Mouse (Mus musculus) heart, embryonic 16.5 days (tissue): ENCODE data around the gene Cntnap5b. TPM values are rescaled to one million over a fixed set of nuclear protein-coding genes. Genes with fewer than 3 reads are reported as not detected.
"Not testable (repeated sequence)": the region's sequence is repeated elsewhere in the genome, so short reads cannot be mapped to it uniquely, and the experiment has no call there.

Experiments
- ATAC-seq: fragments of 200-750 bp; cut with Nextera tagmentation; replicated peaks from 2 replicates; pipeline ENCODE4 v1.8.0; 2017; ENCODE audit warnings: moderate number of reproducible peaks; ENCODE audit not compliant: insufficient read depth, low FRiP score; ENCODE audit errors: extremely low read depth
- H3K27ac ChIP-seq: fragments of 300-500 bp; sonication (generic); 2 replicates; pipeline ENCODE4 v1.5.1; 2014; ENCODE audit warnings: mild to moderate bottlenecking, low read length, control low read depth, moderate library complexity
- H3K27me3 ChIP-seq: fragments of 300-500 bp; sonication (generic); 2 replicates; pipeline ENCODE4 v1.6.1; 2014; ENCODE audit warnings: low read length, mixed read lengths; ENCODE audit not compliant: control insufficient read depth, insufficient read depth
- H3K36me3 ChIP-seq: fragments of 300-500 bp; sonication (generic); 2 replicates; pipeline ENCODE4 v1.6.1; 2014; ENCODE audit not compliant: control insufficient read depth, insufficient read depth
- H3K4me1 ChIP-seq: fragments of 300-500 bp; sonication (generic); 2 replicates; pipeline ENCODE4 v1.6.1; 2014; ENCODE audit warnings: low read length, mixed read lengths; ENCODE audit not compliant: control insufficient read depth, insufficient read depth
- H3K4me2 ChIP-seq: fragments of 300-500 bp; sonication (generic); 2 replicates; pipeline ENCODE4 v1.6.1; 2014; ENCODE audit warnings: low read depth, mild to moderate bottlenecking, control low read depth, low read length
- H3K4me3 ChIP-seq: fragments of 300-500 bp; sonication (generic); 2 replicates; pipeline ENCODE4 v1.5.1; 2014; ENCODE audit warnings: mild to moderate bottlenecking, control low read depth, low read length
- H3K9ac ChIP-seq: fragments of 300-500 bp; sonication (generic); 2 replicates; pipeline ENCODE4 v1.6.1; 2014; ENCODE audit warnings: low read length, control low read depth
- H3K9me3 ChIP-seq: fragments of 300-500 bp; sonication (generic); replicated peaks from 2 replicates; pipeline ENCODE4 v1.6.1; 2016; ENCODE audit warnings: low read length; ENCODE audit not compliant: control insufficient read depth
- WGBS: fragments of 180-500 bp; shearing (Covaris S2); extraction: QIAGEN DNeasy Blood & Tissue Kit; methylation state at CpG from one replicate; pipeline ENCODE4 v1.1.7; 2014; 5-methylcytosine and 5-hydroxymethylcytosine counted together
- polyA plus RNA-seq: library from polyadenylated mRNA; unstranded; fragments of >200 nt; fragmentation: Nextera tagmentation; extraction: Ambion mirVana; gene quantifications from 2 replicates; pipeline ENCODE4 v1.2.1, GENCODE M21; 2015

Cntnap5b gene
- polyA plus RNA-seq, 1 experiment from 2014 or later: not detected

GRCm38 (mm10) chr1:99967300-99968089 is 194.9 kb downstream of the Cntnap5b start:
- Histone ChIP-seq H3K9me3 (no peaks in the 10 kb centered on the region), H3K36me3 (no peaks in the 10 kb centered on the region), H3K4me2 (no peak overlapping the region), H3K27ac (no peak overlapping the region), H3K27me3 (no peaks in the 10 kb centered on the region), H3K4me1 (no peaks in the 10 kb centered on the region), H3K9ac (no peak overlapping the region), H3K4me3 (no peak overlapping the region)
- 60% methylated on average over 2 of the region's 2 CpGs for WGBS
- no peak for ATAC-seq

- Histone ChIP-seq H3K4me3 (no peak overlapping the region), H3K9ac (no peak overlapping the region), H3K36me3 (no peaks in the 10 kb centered on the region), H3K9me3 (no peaks in the 10 kb centered on the region), H3K4me1 (no peaks in the 10 kb centered on the region), H3K4me2 (no peak overlapping the region), H3K27me3 (no peaks in the 10 kb centered on the region), H3K27ac (no peak overlapping the region)
- ATAC-seq: no peak
- 44% methylated on average over 4 of the region's 4 CpGs for WGBS
Measured at GRCm38 (mm10) chr1:99970184-99971086, 197.9 kb downstream of the Cntnap5b start.

- not testable (repeated sequence) for H3K9ac ChIP-seq, H3K4me2 ChIP-seq, H3K4me1 ChIP-seq, H3K4me3 ChIP-seq, H3K27ac ChIP-seq, ATAC-seq, H3K27me3 ChIP-seq, H3K9me3 ChIP-seq, H3K36me3 ChIP-seq
- WGBS: 84% methylated on average over 4 of the region's 4 CpGs
Measured at GRCm38 (mm10) chr1:100001226-100001625, 228.7 kb downstream of the Cntnap5b start.

- Histone ChIP-seq H3K4me1 (no peaks in the 10 kb centered on the region), H3K9ac (no peak overlapping the region), H3K27me3 (no peaks in the 10 kb centered on the region), H3K4me2 (no peak overlapping the region), H3K4me3 (no peak overlapping the region), H3K36me3 (no peaks in the 10 kb centered on the region), H3K9me3 (no peaks in the 10 kb centered on the region), H3K27ac (no peak overlapping the region)
- no peak for ATAC-seq
- WGBS: 76% methylated on average over 5 of the region's 5 CpGs
Measured at GRCm38 (mm10) chr1:100006021-100006745, 233.6 kb downstream of the Cntnap5b start.

- WGBS: 54% methylated on average over 2 of the region's 2 CpGs
- H3K4me1 ChIP-seq: no peaks in the 10 kb centered on the region
- H3K9ac ChIP-seq: no peak overlapping the region
- H3K27ac ChIP-seq: no peak overlapping the region
- no peak overlapping the region for H3K4me2 ChIP-seq
- H3K4me3 ChIP-seq: no peak overlapping the region
- no peaks in the 10 kb centered on the region for H3K36me3 ChIP-seq
- H3K27me3 ChIP-seq: no peaks in the 10 kb centered on the region
- H3K9me3 ChIP-seq: no peaks in the 10 kb centered on the region
- no peak for ATAC-seq
Measured at GRCm38 (mm10) chr1:100041808-100042207, 269.2 kb downstream of the Cntnap5b start.

GRCm38 (mm10) chr1:100079812-100080211 is 307.2 kb downstream of the Cntnap5b start:
- ATAC-seq: no peak
- WGBS: 59% methylated on average over 2 of the region's 2 CpGs

GRCm38 (mm10) chr1:100100516-100100915 is 328.0 kb downstream of the Cntnap5b start:
- Histone ChIP-seq H3K9ac (no peak overlapping the region), H3K9me3 (no peaks in the 10 kb centered on the region), H3K27me3 (no peaks in the 10 kb centered on the region), H3K4me1 (no peaks in the 10 kb centered on the region), H3K27ac (no peak overlapping the region), H3K36me3 (no peaks in the 10 kb centered on the region), H3K4me3 (no peak overlapping the region), H3K4me2 (no peak overlapping the region)
- ATAC-seq: no peak

More at GRCm38 (mm10) chr1:100079812-100080211, 307.2 kb downstream of the Cntnap5b start:
- H3K4me1 ChIP-seq: no peaks in the 10 kb centered on the region
- H3K9ac ChIP-seq: no peak overlapping the region
- H3K27ac ChIP-seq: no peak overlapping the region
- H3K27me3 ChIP-seq: no peaks in the 10 kb centered on the region
- H3K4me3 ChIP-seq: no peak overlapping the region
- H3K36me3 ChIP-seq: no peaks in the 10 kb centered on the region
- no peak overlapping the region for H3K4me2 ChIP-seq
- H3K9me3 ChIP-seq: no peaks in the 10 kb centered on the region

GRCm38 (mm10) chr1:100101017-100101416 is 328.5 kb downstream of the Cntnap5b start:
- H3K36me3 ChIP-seq: no peaks in the 10 kb centered on the region
- no peaks in the 10 kb centered on the region for H3K27me3 ChIP-seq
- H3K4me1 ChIP-seq: no peaks in the 10 kb centered on the region
- no peak overlapping the region for H3K4me3 ChIP-seq
- no peak overlapping the region for H3K9ac ChIP-seq
- no peaks in the 10 kb centered on the region for H3K9me3 ChIP-seq
- no peak overlapping the region for H3K4me2 ChIP-seq
- 69% methylated on average over 1 of the region's 1 CpGs for WGBS
- no peak overlapping the region for H3K27ac ChIP-seq
- ATAC-seq: no peak
